Mouse (Mus musculus) midbrain, embryonic 11.5 days (tissue): ENCODE data around the gene Ankrd27. TPM values are rescaled to one million over a fixed set of nuclear protein-coding genes. Genes with fewer than 3 reads are reported as not detected.
"Not testable (repeated sequence)": the region's sequence is repeated elsewhere in the genome, so short reads cannot be mapped to it uniquely, and the experiment has no call there.

Source experiments
- ATAC-seq: fragments of 200-750 bp; cut with Nextera tagmentation; 2 replicates; pipeline ENCODE4 v1.8.0; 2017; ENCODE audit warnings: moderate TSS enrichment, moderate library complexity; ENCODE audit not compliant: low FRiP score
- DNase-seq: peaks from one replicate; pipeline ENCODE4 v3.0.0; 2015; ENCODE audit warnings: low spot score; ENCODE audit errors: missing footprints
- H3K27ac ChIP-seq: fragments of 300-500 bp; sonication (generic); 2 replicates; pipeline ENCODE4 v1.5.1; 2014; ENCODE audit warnings: low read depth, low read length
- H3K27me3 ChIP-seq: fragments of 300-500 bp; sonication (generic); 2 replicates; pipeline ENCODE4 v1.6.1; 2014; ENCODE audit warnings: mild to moderate bottlenecking, low read length, moderate library complexity, mixed read lengths; ENCODE audit not compliant: control insufficient read depth, insufficient read depth
- H3K36me3 ChIP-seq: fragments of 300-500 bp; sonication (generic); 2 replicates; pipeline ENCODE4 v1.6.1; 2014; ENCODE audit warnings: mild to moderate bottlenecking, low read length, moderate library complexity, mixed read lengths; ENCODE audit not compliant: control insufficient read depth, insufficient read depth
- H3K4me1 ChIP-seq: fragments of 300-500 bp; sonication (generic); 2 replicates; pipeline ENCODE4 v1.6.1; 2014; ENCODE audit warnings: low read length; ENCODE audit not compliant: control insufficient read depth, insufficient read depth
- H3K4me2 ChIP-seq: fragments of 300-500 bp; sonication (generic); 2 replicates; pipeline ENCODE4 v1.6.1; 2014; ENCODE audit warnings: mild to moderate bottlenecking, moderate library complexity
- H3K4me3 ChIP-seq: fragments of 300-500 bp; sonication (generic); 2 replicates; pipeline ENCODE4 v1.5.1; 2014; ENCODE audit warnings: low read depth, low read length
- H3K9ac ChIP-seq: fragments of 300-500 bp; sonication (generic); 2 replicates; pipeline ENCODE4 v1.6.1; 2014; ENCODE audit warnings: low read length
- H3K9me3 ChIP-seq: fragments of 300-500 bp; sonication (generic); 2 replicates; pipeline ENCODE4 v1.6.1; 2016; ENCODE audit warnings: low read length; ENCODE audit not compliant: control insufficient read depth
- WGBS: fragments of 180-500 bp; shearing (Covaris S2); extraction: QIAGEN DNeasy Blood & Tissue Kit; methylation state at CpG from one replicate; pipeline ENCODE4 v1.1.7; 2014; 5-methylcytosine and 5-hydroxymethylcytosine counted together
- polyA plus RNA-seq: library from polyadenylated mRNA; unstranded; fragments of >200 nt; fragmentation: Nextera tagmentation; extraction: Ambion mirVana; gene quantifications from 2 replicates; pipeline ENCODE4 v1.2.1, GENCODE M21; 2014

Gene Ankrd27
- polyA plus RNA-seq, 1 experiment from 2014 or later, result 31.0 TPM

GRCm38 (mm10) chr7:35556905-35557304, 29.1 kb upstream of the Ankrd27 start:
- H3K4me2 ChIP-seq, result no peak overlapping the region
- H3K9me3 ChIP-seq, result no peaks in the 10 kb centered on the region
- no peak overlapping the region for H3K4me3 ChIP-seq
- WGBS, result 89% methylated on average over 5 of the region's 5 CpGs
- no peaks in the 10 kb centered on the region for H3K36me3 ChIP-seq
- DNase-seq (no peak), ATAC-seq (no peak)
- peaks cover 6% of the 10 kb centered on the region; the same call in 1 of the 2 replicates for H3K4me1 ChIP-seq
- no peak overlapping the region for H3K9ac ChIP-seq
- H3K27me3 ChIP-seq, result no peaks in the 10 kb centered on the region
- H3K27ac ChIP-seq, result no peak overlapping the region

DNA sequence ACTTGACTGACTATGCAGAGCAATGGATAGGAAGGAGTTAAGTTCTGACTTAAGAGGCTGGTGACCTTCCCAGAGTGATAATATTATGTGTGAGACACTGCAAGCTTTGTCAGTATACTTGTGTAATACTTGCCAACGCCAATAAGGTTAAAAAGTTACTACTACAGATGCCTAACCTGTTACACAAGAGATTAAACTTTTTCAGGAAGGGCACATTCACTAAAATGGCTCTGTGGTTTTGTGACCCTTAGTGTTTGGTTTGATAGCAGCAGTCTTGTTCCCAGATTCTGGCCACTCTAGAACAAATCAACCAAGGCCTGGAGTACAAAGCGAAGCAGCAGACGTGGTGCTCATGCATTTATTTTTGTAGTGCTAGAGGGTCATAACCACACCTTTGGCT, 28.5 kb upstream of the Ankrd27 start:
- Histone ChIP-seq H3K27me3 (no peaks in the 10 kb centered on the region), H3K9ac (no peak overlapping the region), H3K4me3 (no peak overlapping the region), H3K36me3 (no peaks in the 10 kb centered on the region), H3K4me2 (no peak overlapping the region), H3K4me1 (peaks cover 6% of the 10 kb centered on the region; the same call in 1 of the 2 replicates), H3K27ac (no peak overlapping the region), H3K9me3 (no peaks in the 10 kb centered on the region)
- DNase-seq (no peak), ATAC-seq (no peak)
- whole genome bisulfite sequencing, result 87% methylated on average over 3 of the region's 3 CpGs

DNA sequence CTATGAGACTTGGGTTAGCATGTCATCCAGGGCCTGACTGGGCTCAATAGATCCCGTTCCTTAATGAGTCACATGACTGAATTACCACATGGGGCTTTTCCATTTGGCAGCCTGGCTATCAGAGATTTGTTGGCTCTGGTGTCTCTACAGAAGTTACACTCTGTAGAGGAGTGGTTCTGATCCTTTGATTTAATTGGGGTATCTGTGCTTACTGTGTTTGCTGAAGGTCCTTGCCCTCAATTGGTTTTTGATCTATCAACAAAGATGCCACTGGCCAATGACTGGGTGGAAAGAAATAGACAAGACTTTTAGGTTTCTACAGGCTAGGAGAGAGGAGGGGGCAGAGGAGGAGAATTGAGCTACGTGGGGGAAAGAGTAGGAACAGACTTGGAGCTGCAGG, 27.4 kb upstream of the Ankrd27 start:
- Histone ChIP-seq H3K27me3 (no peaks in the 10 kb centered on the region), H3K36me3 (no peaks in the 10 kb centered on the region), H3K4me3 (no peak overlapping the region), H3K4me1 (peaks cover 6% of the 10 kb centered on the region; the same call in 1 of the 2 replicates), H3K9ac (no peak overlapping the region), H3K27ac (no peak overlapping the region), H3K4me2 (no peak overlapping the region), H3K9me3 (no peaks in the 10 kb centered on the region)
- DNase-seq (peak; percentile 39), ATAC-seq (no peak)
- WGBS, result 62% methylated on average over 2 of the region's 2 CpGs

DNA sequence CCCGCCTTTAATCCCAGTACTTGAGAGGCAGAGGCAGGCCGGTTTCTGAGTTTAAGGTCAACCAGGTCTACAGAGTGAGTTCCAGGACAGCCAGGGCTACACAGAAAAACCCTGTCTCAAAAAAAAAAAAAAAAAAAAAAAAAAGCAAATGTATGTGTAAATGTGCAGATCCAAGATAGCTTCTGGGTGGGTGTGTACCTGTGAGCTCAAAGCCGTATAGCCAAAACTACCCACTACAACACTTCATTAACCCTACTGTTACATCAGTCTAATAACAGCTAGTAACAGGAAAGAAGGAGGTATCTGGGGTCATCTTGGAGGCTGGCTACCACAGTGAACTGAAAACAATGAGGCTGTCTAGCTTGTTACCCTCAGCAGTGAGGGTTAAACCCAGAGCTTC, 26.2 kb upstream of the Ankrd27 start:
- DNase-seq, result peak; percentile 4
- no peak for ATAC-seq
- Histone ChIP-seq H3K4me1 (peaks cover 4% of the 10 kb centered on the region; the same call in 1 of the 2 replicates), H3K9ac (no peak overlapping the region), H3K9me3 (no peaks in the 10 kb centered on the region), H3K27me3 (no peaks in the 10 kb centered on the region), H3K4me2 (no peak overlapping the region), H3K36me3 (no peaks in the 10 kb centered on the region), H3K27ac (no peak overlapping the region), H3K4me3 (no peak overlapping the region)
- 92% methylated on average over 3 of the region's 3 CpGs for WGBS

- no peaks in the 10 kb centered on the region for H3K36me3 ChIP-seq
- no peak overlapping the region for H3K4me2 ChIP-seq
- H3K4me1 ChIP-seq, result no peaks in the 10 kb centered on the region
- H3K9ac ChIP-seq, result no peak overlapping the region
- DNase-seq (peak; percentile 57), ATAC-seq (no peak)
- 74% methylated on average over 11 of the region's 11 CpGs for WGBS
- no peaks in the 10 kb centered on the region for H3K27me3 ChIP-seq
- no peak overlapping the region for H3K27ac ChIP-seq
- no peak overlapping the region for H3K4me3 ChIP-seq
- no peaks in the 10 kb centered on the region for H3K9me3 ChIP-seq
These were observed 23.0 kb upstream of the Ankrd27 start for GRCm38 (mm10) chr7:35563071-35563470.

DNA sequence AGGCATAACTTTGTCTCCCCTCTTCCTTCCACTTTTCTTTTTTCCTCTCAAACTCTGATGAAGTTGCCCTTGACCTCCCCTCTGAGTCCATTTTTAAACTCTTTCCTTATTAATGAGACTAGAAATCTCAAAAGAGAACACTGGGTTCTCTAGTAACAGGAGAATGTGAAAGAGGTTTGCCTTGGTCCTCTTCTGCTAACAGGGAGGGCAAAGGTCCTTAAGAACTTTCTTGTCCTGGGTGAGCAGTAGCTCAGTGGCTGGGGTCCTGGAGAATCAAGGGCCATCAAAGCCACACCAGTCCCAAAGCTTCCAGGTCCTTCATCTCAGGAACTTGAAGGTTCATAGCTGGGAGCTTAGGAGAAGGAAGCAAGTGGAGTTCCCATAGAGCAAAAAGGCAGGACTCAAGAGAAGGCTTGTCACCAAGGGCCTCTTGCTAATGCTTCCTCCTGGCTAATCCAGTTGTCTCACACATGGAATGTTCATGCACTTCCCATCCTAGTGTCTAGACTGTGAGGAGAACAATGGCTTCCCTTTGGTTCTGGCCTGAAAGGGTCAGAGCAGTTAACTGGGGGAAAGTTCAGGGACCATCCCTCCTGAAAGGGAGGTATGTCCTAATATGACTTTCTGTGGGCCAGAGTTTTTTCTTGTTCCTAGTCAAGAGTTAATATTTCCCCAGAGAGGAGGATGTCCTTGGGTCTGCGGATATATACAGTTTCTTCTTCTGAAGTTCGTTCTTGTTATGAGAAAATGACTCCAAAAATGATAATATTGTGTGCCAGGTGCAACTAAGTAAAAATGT, 21.8 kb upstream of the Ankrd27 start:
- no peak overlapping the region for H3K27ac ChIP-seq
- H3K4me3 ChIP-seq, result no peak overlapping the region
- DNase-seq, result peak; percentile 31
- ATAC-seq, result no peak
- WGBS, result 88% methylated on average over 2 of the region's 2 CpGs
- no peaks in the 10 kb centered on the region for H3K27me3 ChIP-seq
- no peaks in the 10 kb centered on the region for H3K36me3 ChIP-seq
- no peak overlapping the region for H3K9ac ChIP-seq
- H3K9me3 ChIP-seq, result no peaks in the 10 kb centered on the region
- H3K4me1 ChIP-seq, result no peaks in the 10 kb centered on the region
- no peak overlapping the region for H3K4me2 ChIP-seq

DNA sequence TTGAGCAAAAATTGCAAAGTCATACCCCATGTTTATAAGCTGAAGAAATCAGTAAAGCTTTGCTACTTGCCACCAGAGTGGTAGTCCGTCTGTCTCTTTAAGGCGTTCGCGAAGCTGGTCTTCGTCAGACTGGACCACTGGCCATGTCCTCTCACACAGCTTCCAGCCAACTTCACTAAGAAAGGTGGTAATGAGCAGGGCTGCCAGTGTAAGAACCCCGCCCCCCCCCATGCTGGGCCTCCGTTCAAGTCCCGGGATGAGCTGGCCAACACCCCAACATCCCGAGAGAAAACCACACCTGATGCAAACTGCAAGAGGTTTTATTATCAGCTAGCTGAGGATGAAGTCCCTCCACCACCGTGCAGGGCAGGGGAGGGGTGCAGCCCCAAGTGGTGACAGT, 21.2 kb upstream of the Ankrd27 start:
- not testable (repeated sequence) for H3K27me3 ChIP-seq, H3K4me2 ChIP-seq, H3K4me1 ChIP-seq, H3K9ac ChIP-seq, H3K9me3 ChIP-seq, H3K36me3 ChIP-seq, H3K27ac ChIP-seq, ATAC-seq, DNase-seq, H3K4me3 ChIP-seq
- WGBS, result 87% methylated on average over 10 of the region's 10 CpGs

GRCm38 (mm10) chr7:35565965-35566364, 20.1 kb upstream of the Ankrd27 start:
- H3K4me1 ChIP-seq, H3K4me2 ChIP-seq, H3K9me3 ChIP-seq, H3K9ac ChIP-seq, H3K27ac ChIP-seq, DNase-seq, H3K27me3 ChIP-seq, H3K4me3 ChIP-seq, H3K36me3 ChIP-seq, ATAC-seq: not testable (repeated sequence)
- WGBS, result 87% methylated on average over 13 of the region's 13 CpGs

DNA sequence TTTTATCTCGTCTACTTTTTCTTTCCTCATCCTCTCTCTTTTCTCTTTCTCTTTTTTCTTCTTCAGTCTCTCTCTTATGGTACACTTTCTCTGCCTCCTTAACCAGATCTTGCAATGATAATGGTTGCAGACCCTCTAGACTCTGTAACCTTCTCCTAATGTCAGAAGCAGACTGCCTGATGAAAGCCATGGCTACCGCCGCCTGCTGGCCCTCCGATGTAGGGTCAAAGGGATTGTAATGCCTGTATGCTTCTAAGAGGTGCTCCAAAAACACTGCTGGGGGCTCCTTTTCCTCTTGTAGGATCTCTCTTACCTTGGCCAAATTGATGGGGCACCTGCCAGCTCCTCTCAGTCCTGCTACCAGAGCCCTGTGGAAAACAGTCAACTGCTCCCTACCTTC, 16.3 kb upstream of the Ankrd27 start:
- H3K4me1 ChIP-seq, H3K27ac ChIP-seq, H3K27me3 ChIP-seq, H3K4me3 ChIP-seq, H3K36me3 ChIP-seq, H3K4me2 ChIP-seq, H3K9me3 ChIP-seq, ATAC-seq, H3K9ac ChIP-seq: not testable (repeated sequence)
- 85% methylated on average over 4 of the region's 4 CpGs for WGBS
- peak; percentile 23 for DNase-seq
